Mouse (Mus musculus) heart, embryonic 16.5 days (tissue): ENCODE data around the gene Rab11fip4. TPM values are rescaled to one million over a fixed set of nuclear protein-coding genes. Genes with fewer than 3 reads are reported as not detected.

Source experiments
- ATAC-seq: fragments of 200-750 bp; cut with Nextera tagmentation; replicated peaks from 2 replicates; pipeline ENCODE4 v1.8.0; 2017; ENCODE audit warnings: moderate number of reproducible peaks; ENCODE audit not compliant: insufficient read depth, low FRiP score; ENCODE audit errors: extremely low read depth
- H3K27ac ChIP-seq: fragments of 300-500 bp; sonication (generic); 2 replicates; pipeline ENCODE4 v1.5.1; 2014; ENCODE audit warnings: mild to moderate bottlenecking, low read length, control low read depth, moderate library complexity
- H3K27me3 ChIP-seq: fragments of 300-500 bp; sonication (generic); 2 replicates; pipeline ENCODE4 v1.6.1; 2014; ENCODE audit warnings: low read length, mixed read lengths; ENCODE audit not compliant: control insufficient read depth, insufficient read depth
- H3K36me3 ChIP-seq: fragments of 300-500 bp; sonication (generic); 2 replicates; pipeline ENCODE4 v1.6.1; 2014; ENCODE audit not compliant: control insufficient read depth, insufficient read depth
- H3K4me1 ChIP-seq: fragments of 300-500 bp; sonication (generic); 2 replicates; pipeline ENCODE4 v1.6.1; 2014; ENCODE audit warnings: low read length, mixed read lengths; ENCODE audit not compliant: control insufficient read depth, insufficient read depth
- H3K4me2 ChIP-seq: fragments of 300-500 bp; sonication (generic); 2 replicates; pipeline ENCODE4 v1.6.1; 2014; ENCODE audit warnings: low read depth, mild to moderate bottlenecking, control low read depth, low read length
- H3K4me3 ChIP-seq: fragments of 300-500 bp; sonication (generic); 2 replicates; pipeline ENCODE4 v1.5.1; 2014; ENCODE audit warnings: mild to moderate bottlenecking, control low read depth, low read length
- H3K9ac ChIP-seq: fragments of 300-500 bp; sonication (generic); 2 replicates; pipeline ENCODE4 v1.6.1; 2014; ENCODE audit warnings: low read length, control low read depth
- H3K9me3 ChIP-seq: fragments of 300-500 bp; sonication (generic); replicated peaks from 2 replicates; pipeline ENCODE4 v1.6.1; 2016; ENCODE audit warnings: low read length; ENCODE audit not compliant: control insufficient read depth
- WGBS: fragments of 180-500 bp; shearing (Covaris S2); extraction: QIAGEN DNeasy Blood & Tissue Kit; methylation state at CpG from one replicate; pipeline ENCODE4 v1.1.7; 2014; 5-methylcytosine and 5-hydroxymethylcytosine counted together
- polyA plus RNA-seq: library from polyadenylated mRNA; unstranded; fragments of >200 nt; fragmentation: Nextera tagmentation; extraction: Ambion mirVana; gene quantifications from 2 replicates; pipeline ENCODE4 v1.2.1, GENCODE M21; 2015

The Rab11fip4 gene
- polyA plus RNA-seq, 1 experiment from 2014 or later: 2.7 TPM

- WGBS: 79% methylated on average over 9 of the region's 9 CpGs
- Histone ChIP-seq H3K36me3 (no peaks in the 10 kb centered on the region), H3K9ac (no peak overlapping the region), H3K27me3 (peaks cover 6% of the 10 kb centered on the region; the same call in 1 of the 2 replicates), H3K4me3 (no peak overlapping the region), H3K4me2 (no peak overlapping the region), H3K27ac (no peak overlapping the region), H3K9me3 (no peaks in the 10 kb centered on the region), H3K4me1 (peaks cover 32% of the 10 kb centered on the region)
- ATAC-seq: no peak
These were observed 52.7 kb downstream of the Rab11fip4 start for GRCm38 (mm10) chr11:79643730-79644129.

GRCm38 (mm10) chr11:79644717-79645191 is 53.7 kb downstream of the Rab11fip4 start:
- H3K9ac ChIP-seq: no peak overlapping the region
- no peak overlapping the region for H3K27ac ChIP-seq
- H3K36me3 ChIP-seq: no peaks in the 10 kb centered on the region
- H3K9me3 ChIP-seq: no peaks in the 10 kb centered on the region
- no peak overlapping the region for H3K4me3 ChIP-seq
- H3K4me1 ChIP-seq: peaks cover 32% of the 10 kb centered on the region
- H3K27me3 ChIP-seq: peaks cover 6% of the 10 kb centered on the region; the same call in 1 of the 2 replicates
- WGBS: 24% methylated on average over 8 of the region's 8 CpGs
- no peak overlapping the region for H3K4me2 ChIP-seq
- peak; percentile 34; the same call in 1 of the 2 replicates for ATAC-seq

- 81% methylated on average over 5 of the region's 5 CpGs for WGBS
- peaks cover 6% of the 10 kb centered on the region; the same call in 1 of the 2 replicates for H3K27me3 ChIP-seq
- no peaks in the 10 kb centered on the region for H3K9me3 ChIP-seq
- no peak overlapping the region for H3K9ac ChIP-seq
- no peaks in the 10 kb centered on the region for H3K36me3 ChIP-seq
- H3K4me2 ChIP-seq: no peak overlapping the region
- no peak overlapping the region for H3K4me3 ChIP-seq
- ATAC-seq: no peak
- peaks cover 28% of the 10 kb centered on the region for H3K4me1 ChIP-seq
- no peak overlapping the region for H3K27ac ChIP-seq
These were observed 55.0 kb downstream of the Rab11fip4 start for GRCm38 (mm10) chr11:79646026-79646425.

- Histone ChIP-seq H3K4me3 (no peak overlapping the region), H3K27me3 (peaks cover 6% of the 10 kb centered on the region; the same call in 1 of the 2 replicates), H3K4me2 (no peak overlapping the region), H3K36me3 (no peaks in the 10 kb centered on the region), H3K9me3 (no peaks in the 10 kb centered on the region), H3K9ac (0 out of 2 replicates have a peak overlapping the region, but pooled peaks have one; percentile 11), H3K27ac (no peak overlapping the region), H3K4me1 (peaks cover 22% of the 10 kb centered on the region)
- WGBS: 40% methylated on average over 12 of the region's 12 CpGs
- ATAC-seq: no peak
These were observed 55.6 kb downstream of the Rab11fip4 start for GRCm38 (mm10) chr11:79646467-79647070.

GRCm38 (mm10) chr11:79647071-79647501 is 56.1 kb downstream of the Rab11fip4 start:
- H3K4me2 ChIP-seq: no peak overlapping the region
- no peaks in the 10 kb centered on the region for H3K36me3 ChIP-seq
- no peak overlapping the region for H3K4me3 ChIP-seq
- ATAC-seq: no peak
- 0 out of 2 replicates have a peak overlapping the region, but pooled peaks have one; percentile 11 for H3K9ac ChIP-seq
- 51% methylated on average over 8 of the region's 8 CpGs for WGBS
- peaks cover 22% of the 10 kb centered on the region for H3K4me1 ChIP-seq
- H3K27me3 ChIP-seq: peaks cover 6% of the 10 kb centered on the region; the same call in 1 of the 2 replicates
- H3K27ac ChIP-seq: no peak overlapping the region
- H3K9me3 ChIP-seq: no peaks in the 10 kb centered on the region

- Histone ChIP-seq H3K36me3 (no peaks in the 10 kb centered on the region), H3K9ac (no peak overlapping the region), H3K27me3 (peaks cover 8% of the 10 kb centered on the region; the same call in 1 of the 2 replicates), H3K4me1 (peaks cover 11% of the 10 kb centered on the region), H3K27ac (no peak overlapping the region), H3K4me2 (no peak overlapping the region), H3K9me3 (no peaks in the 10 kb centered on the region), H3K4me3 (no peak overlapping the region)
- no peak for ATAC-seq
- WGBS: 58% methylated on average over 5 of the region's 5 CpGs
These were observed 59.4 kb downstream of the Rab11fip4 start for GRCm38 (mm10) chr11:79650359-79650835.

- Histone ChIP-seq H3K4me1 (peaks cover 2% of the 10 kb centered on the region), H3K36me3 (no peaks in the 10 kb centered on the region), H3K27me3 (peaks cover 8% of the 10 kb centered on the region; the same call in 1 of the 2 replicates), H3K9me3 (no peaks in the 10 kb centered on the region), H3K4me3 (no peak overlapping the region), H3K9ac (no peak overlapping the region), H3K27ac (no peak overlapping the region), H3K4me2 (no peak overlapping the region)
- 62% methylated on average over 9 of the region's 9 CpGs for WGBS
- no peak for ATAC-seq
These were observed 61.2 kb downstream of the Rab11fip4 start for GRCm38 (mm10) chr11:79652257-79652656.

GRCm38 (mm10) chr11:79652921-79653575 is 62.0 kb downstream of the Rab11fip4 start:
- no peaks in the 10 kb centered on the region for H3K36me3 ChIP-seq
- H3K27ac ChIP-seq: peak overlapping the region; percentile 37
- no peaks in the 10 kb centered on the region for H3K9me3 ChIP-seq
- no peak overlapping the region for H3K4me3 ChIP-seq
- no peak overlapping the region for H3K4me2 ChIP-seq
- peak; percentile 34 for ATAC-seq
- H3K9ac ChIP-seq: no peak overlapping the region
- H3K27me3 ChIP-seq: 0 out of 2 replicates have a peak, but pooled peaks cover 3% of the 10 kb centered on the region
- WGBS: 74% methylated on average over 20 of the region's 20 CpGs
- H3K4me1 ChIP-seq: no peaks in the 10 kb centered on the region

GRCm38 (mm10) chr11:79654407-79654831 is 63.4 kb downstream of the Rab11fip4 start:
- Histone ChIP-seq H3K4me3 (no peak overlapping the region), H3K27ac (no peak overlapping the region), H3K9ac (no peak overlapping the region), H3K27me3 (0 out of 2 replicates have a peak, but pooled peaks cover 5% of the 10 kb centered on the region), H3K9me3 (no peaks in the 10 kb centered on the region), H3K36me3 (no peaks in the 10 kb centered on the region), H3K4me2 (no peak overlapping the region), H3K4me1 (no peaks in the 10 kb centered on the region)
- WGBS: 58% methylated on average over 4 of the region's 4 CpGs
- ATAC-seq: no peak
